Mouse (Mus musculus) layer of hippocampus, postnatal 36 days (tissue): Measurements from ENCODE around the gene Brsk1. TPM values are rescaled to one million over a fixed set of nuclear protein-coding genes. Genes with fewer than 3 reads are reported as not detected.

Experiments used
- DNase-seq, 2 experiments: peaks; one replicate each; pipeline ENCODE4 v3.0.0; 2022
- total RNA-seq, 2 experiments: library from RNA; stranded (reverse); gene quantifications; 2 replicates each; pipeline ENCODE4 v1.2.3; 2021

Brsk1 gene
- total RNA-seq, 2 experiments from 2014 or later = 325 to 344 TPM

GRCm38 (mm10) chr7:4739544-4740275 is 49.3 kb downstream of the Brsk1 start, which contains the start of gene Kmt5c:
Kmt5c (plus strand) TSS chr7:4740115.
- peak; percentile 98 to 99 for DNase-seq

- DNase-seq = no peak
These were observed 49.9 kb downstream of the Brsk1 start for GRCm38 (mm10) chr7:4740309-4740727.

GRCm38 (mm10) chr7:4741151-4741550 is 50.7 kb downstream of the Brsk1 start:
- no peak for DNase-seq

- no peak for DNase-seq
These were observed 51.5 kb downstream of the Brsk1 start for GRCm38 (mm10) chr7:4741672-4742481.

GRCm38 (mm10) chr7:4742482-4742819 is 52.0 kb downstream of the Brsk1 start:
- DNase-seq = no peak

GRCm38 (mm10) chr7:4743354-4743753 is 53.0 kb downstream of the Brsk1 start:
- no peak for DNase-seq

- DNase-seq = no peak
These were observed 54.5 kb downstream of the Brsk1 start for GRCm38 (mm10) chr7:4744886-4745285.

- DNase-seq = no peak
These were observed 56.0 kb downstream of the Brsk1 start for GRCm38 (mm10) chr7:4746326-4746980.

- no peak for DNase-seq
These were observed 56.9 kb downstream of the Brsk1 start for GRCm38 (mm10) chr7:4747156-4747899.

- DNase-seq = no peak
These were observed 57.9 kb downstream of the Brsk1 start for GRCm38 (mm10) chr7:4748321-4748720.

GRCm38 (mm10) chr7:4749169-4749568 is 58.8 kb downstream of the Brsk1 start:
- DNase-seq = no peak

GRCm38 (mm10) chr7:4751971-4752820 is 61.8 kb downstream of the Brsk1 start:
- DNase-seq = no peak

- DNase-seq = peak in 1 of 2 experiments; percentile 44
These were observed 62.6 kb downstream of the Brsk1 start, which contains the start of gene Cox6b2 for GRCm38 (mm10) chr7:4752821-4753570. Cox6b2 (minus strand) TSS chr7:4753094.

- no peak for DNase-seq
These were observed 69.3 kb downstream of the Brsk1 start for GRCm38 (mm10) chr7:4759670-4760069.

GRCm38 (mm10) chr7:4764946-4765710 is 74.7 kb downstream of the Brsk1 start:
- no peak for DNase-seq
